Mouse (Mus musculus) heart, adult 9 months (tissue): ENCODE data around the gene Nlgn2.
"Not testable (repeated sequence)": the region's sequence is repeated elsewhere in the genome, so short reads cannot be mapped to it uniquely, and the experiment has no call there.

Experiments used
- DNase-seq, 2 experiments: peaks; one replicate each; pipeline ENCODE4 v3.0.0; 2022; ENCODE audit warnings: low spot score in 2 of 2

Gene Nlgn2

DNA sequence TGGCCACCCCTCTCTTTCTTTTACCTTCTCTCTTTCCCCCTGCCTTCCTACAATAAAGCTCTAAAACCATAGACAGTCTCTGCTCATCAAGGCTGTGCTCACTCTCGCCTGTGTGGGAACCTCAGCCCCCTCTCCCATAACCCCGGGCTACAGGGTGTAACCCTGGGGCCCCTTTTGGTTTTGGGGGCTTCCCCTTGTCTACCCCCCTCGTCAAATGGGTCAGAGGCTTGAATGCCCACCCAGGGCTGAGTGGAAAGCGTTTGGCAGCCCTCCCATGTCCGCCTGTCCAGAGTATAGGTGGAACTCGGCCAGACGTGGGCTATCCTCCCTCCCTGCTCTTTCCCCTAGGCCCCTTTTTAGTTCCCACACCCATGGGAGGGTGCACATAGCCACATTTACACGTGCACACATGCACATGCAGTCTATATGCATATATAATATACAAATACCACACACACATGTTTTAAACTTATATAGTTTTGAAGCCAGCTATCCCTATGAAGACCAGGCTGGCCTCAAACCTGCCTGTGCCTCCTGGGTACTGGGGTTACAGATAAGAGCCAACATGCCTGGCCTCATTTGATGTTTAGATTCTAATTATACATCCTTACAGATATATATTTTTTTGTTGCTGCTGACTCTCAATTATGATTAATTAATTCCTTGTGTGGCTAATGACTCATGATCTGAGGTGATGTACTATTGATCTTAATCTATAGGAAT lies 26.7 kb upstream of the Nlgn2 start:
- no peak for DNase-seq

DNA sequence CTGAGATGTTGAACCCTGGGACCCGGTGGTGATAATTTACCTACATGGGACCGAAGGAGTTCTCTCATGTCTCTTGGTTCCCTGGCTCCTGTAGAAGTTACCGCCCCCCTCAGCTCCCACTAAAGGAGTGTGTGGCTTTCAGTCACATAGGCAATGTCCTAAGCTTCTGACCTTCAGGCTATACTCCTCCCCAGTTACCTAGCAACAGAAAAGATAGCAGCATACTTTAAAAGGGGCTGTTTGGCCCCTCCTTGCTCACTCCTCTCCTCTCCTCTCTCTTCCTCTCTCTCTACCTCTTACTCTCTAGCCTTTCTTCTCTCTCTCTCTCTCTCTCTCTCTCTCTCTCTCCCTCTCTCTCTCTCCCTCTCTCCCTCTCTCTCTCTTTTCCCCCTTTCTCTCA lies 26.1 kb upstream of the Nlgn2 start:
- not testable (repeated sequence) for DNase-seq

DNA sequence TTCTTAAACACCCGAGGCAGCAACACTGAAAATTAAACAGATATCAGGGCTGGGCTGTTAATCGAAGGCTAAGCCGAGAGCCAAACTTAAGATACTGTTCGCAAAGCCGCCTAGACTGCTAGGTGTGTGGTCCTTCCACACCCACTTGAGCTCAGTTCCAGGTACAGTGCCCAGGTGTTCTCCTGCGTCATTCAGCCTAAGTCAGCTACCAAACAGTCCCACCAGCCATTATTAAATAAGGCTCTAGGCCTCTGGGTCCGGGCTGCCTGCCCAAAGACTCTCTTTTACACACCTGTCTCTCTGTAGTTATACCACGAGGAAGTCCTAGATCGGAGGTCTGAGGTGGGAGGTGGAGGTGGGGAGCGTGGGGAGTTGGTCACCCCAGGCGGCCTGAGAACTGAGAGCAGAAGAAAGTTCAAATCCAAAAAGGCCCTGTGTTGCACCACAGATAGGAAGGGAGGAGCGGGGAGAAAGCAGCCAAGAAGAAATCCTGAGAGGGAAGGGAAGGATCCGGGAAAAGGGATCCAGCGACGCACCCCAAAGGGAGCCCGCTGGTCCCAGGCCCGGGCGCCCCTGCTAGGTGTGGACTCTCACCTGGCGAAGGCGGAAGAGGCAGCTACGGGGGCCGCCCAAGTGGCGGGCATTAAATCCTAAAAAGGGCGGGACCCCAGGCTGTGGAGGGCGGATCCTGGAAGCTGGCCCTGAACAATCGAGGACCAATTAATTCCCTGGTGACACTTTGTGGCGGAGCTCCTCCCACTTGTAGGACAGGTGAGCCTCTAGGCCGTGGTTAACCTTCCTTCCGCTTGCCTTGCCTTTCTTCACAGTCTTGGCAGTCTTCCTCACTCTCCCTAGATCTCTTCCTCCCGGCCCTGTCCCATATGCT lies 20.8 kb upstream of the Nlgn2 start, which contains the start of gene Tnk1:
Gene Tnk1 (minus strand): TSS at position 618 of the 886 bp plus-strand sequence.
- no peak for DNase-seq

DNA sequence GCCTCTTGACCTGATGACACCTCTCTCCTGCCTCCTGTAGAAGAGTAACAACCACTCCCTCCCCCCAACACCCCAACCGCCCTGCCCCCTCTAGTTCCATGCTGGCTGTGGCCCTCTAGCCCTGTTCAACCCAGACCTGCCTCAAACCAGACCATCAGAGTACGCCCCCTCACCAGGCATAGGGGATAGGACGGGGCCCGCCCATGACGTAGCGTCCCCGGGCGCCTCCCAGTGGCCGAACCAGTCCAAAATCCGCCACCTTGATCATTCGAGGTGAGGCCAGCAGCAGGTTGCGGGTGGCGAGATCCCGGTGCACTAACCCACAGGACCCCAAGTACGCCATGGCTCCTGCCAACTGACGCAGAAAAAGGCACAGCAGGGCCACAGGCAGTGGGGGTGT lies 17.8 kb upstream of the Nlgn2 start:
- no peak for DNase-seq

DNA sequence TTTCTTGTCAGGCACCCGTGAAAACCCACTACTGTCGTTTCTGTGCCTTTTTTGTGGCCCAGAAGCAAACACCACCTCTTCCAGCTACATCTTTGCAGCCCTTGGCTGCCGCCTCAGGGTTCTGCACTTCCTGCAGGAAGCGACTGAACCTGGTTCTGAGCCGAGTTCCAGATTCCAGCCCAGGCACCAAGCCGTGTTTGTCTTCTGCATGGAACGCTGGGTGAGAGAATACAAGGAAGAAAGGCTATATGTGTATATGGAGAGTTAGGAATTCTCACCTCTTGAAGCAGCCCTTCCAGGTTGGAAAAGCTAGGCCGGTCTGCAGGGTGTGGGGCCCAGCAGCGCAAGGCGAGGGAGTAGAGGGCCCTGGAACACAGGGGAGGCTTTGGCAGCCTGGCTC lies 17.1 kb upstream of the Nlgn2 start:
- DNase-seq: no peak

DNA sequence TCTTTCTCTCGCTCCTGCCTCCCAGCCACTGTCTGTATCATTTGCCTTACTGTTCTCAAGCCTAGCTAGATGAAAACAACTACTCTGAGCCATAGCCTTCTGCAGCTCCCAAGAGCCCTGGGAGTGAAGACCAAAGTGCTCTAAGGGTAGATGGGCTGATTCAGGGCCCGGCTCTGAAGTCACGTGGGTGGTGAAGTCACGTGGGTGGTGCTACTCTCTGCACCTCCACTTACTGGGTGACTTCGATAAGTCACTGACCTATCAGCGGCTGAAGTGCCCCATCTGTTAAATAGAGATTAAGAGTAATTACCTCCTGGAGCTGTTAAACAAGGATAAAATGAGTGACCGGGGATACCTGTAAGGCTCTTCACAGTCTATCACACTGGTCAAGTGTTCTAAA lies 16.4 kb upstream of the Nlgn2 start:
- no peak for DNase-seq

DNA sequence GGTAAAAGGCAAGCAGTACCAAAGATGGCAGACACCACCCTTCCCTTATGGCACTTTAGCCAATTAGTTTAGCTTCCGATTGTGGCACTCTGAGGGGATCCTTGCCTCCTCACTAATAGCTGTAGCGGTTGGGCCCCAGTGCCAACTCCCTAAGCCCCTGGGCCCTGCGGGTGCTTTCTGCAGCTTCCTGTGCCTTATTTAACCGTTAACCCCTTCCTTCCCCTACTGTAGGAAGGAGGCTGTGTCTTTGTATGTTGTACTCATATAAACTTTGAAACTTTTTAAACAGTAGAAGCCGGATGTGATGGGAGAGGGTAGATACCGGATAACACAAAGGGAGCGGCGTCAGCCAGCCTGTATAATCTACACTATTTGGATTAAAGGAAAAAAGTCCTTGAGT lies 13.2 kb upstream of the Nlgn2 start:
- DNase-seq: no peak

DNA sequence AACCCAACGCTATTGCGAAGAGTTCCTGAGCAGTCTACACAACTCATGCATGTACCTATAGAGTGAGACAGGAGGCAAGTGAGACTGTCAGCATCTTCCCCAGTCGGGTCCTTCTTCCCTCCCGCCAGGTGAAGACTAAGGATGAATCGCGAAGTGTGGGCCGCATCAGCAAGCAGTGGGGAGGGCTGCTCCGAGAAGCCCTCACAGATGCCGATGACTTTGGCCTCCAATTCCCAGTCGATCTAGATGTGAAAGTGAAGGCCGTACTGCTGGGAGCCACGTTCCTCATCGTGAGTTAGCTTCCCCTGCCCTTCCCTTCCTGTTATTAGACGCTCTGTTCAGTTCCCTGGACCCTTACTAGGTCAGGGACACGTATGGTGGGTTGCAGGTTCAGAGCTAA lies 12.3 kb upstream of the Nlgn2 start:
- DNase-seq: no peak

DNA sequence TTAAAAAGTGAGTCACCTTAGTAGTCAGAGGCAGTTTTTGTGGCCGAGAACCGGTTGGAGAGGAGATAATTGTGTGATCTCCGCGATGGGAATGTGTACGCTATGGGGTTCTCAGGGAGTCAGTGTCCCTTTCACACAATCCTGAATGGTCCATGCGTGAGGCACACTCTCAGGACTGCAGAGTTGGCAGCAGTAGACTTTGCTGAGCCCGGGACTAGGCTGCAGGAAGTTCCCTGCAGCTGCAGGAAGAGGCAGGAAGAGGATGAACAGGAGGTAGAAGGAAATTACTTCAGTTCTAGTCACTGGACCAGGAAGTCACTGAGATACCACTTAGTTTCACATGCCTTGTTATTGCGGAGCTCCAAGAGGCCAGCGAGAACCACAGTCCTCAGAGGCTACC lies 11.5 kb upstream of the Nlgn2 start:
- DNase-seq: peak; percentile 36 to 70

DNA sequence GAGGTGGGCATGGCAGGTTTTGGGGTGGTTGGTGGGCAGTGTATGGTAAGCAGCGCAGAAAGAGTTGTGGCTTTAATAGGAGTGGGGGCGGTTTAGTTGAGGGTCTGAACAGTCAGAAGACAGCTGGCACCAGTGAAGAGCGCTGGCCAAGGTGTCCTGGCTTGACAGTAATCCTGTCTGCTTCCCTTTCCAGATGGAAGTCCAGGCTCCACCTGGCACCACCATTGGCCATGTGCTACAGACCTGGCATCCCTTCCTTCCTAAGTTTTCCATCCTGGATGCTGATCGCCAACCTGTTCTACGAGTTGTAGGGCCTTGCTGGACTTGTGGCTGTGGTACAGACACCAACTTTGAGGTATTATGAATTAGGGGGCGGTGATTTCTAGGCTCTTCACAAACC lies 10.4 kb upstream of the Nlgn2 start:
- DNase-seq: no peak

DNA sequence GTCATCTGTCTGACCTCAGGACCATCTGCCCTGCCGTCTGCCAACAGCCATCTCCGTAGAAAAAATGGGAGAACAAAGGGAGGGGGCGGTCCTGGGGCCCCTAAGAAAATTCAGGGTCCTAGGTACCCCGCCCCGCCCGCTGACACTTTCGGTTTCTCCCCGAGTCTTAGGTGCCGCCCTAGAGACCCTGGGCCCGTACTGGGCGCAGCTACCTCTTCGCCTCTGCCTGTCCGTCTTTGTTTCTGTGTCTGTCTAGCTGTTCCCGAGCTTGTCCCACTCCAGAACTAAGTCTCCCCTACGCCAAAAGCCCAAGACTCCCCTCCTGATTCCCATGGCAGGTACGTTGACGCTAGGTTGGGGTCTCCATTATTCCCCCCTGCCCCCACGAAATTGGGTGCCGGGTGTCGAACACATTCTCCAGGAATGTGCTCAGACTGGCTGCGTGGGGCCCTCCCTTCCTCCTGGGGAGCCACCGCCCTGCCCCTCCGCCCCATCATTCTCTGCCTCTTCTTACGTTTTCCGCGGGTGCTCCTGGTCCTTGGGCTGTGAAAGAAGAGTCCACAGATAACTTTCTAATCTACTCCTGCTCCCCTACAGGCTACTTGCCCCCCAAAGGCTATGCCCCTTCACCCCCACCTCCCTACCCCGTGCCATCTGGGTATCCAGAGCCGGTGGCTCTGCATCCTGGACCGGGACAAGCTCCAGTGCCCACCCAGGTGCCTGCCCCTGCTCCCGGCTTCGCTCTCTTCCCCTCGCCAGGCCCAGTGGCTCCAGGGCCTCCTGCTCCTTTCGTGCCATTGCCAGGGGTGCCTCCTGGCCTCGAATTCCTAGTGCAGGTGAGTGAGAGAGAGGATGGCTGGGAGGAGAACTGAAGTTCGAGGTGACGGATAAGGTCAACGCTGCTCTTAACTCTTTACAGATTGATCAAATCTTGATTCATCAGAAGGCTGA lies 9.4 kb upstream of the Nlgn2 start:
- peak; percentile 42 to 46 for DNase-seq

DNA sequence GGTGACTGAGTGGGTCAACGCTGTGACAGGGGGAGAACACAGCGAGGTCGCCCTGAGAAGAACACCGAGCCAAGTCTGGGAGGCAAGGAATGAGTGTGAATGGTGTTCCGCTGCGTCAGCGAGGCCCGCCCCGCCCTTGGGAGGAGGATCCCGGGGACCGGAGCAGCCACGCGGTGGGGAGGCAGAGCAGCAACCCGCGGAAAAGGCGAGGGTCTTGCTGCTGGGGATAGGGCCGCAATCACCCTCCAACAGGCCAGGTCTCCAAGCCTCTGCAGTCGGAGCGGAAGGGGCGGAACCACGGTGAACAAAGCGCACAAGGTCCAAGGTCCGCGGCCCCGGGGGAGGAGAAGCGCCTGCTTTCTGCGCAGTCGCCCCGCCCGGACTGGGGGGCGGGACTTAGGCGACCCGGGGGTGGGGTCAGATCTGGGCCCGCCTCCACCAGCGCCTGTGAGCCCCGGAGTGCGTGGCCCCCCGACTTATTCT lies 8.7 kb upstream of the Nlgn2 start, which contains the start of gene Plscr3:
Gene Plscr3 (plus strand): TSS at position 179 of the 483 bp plus-strand sequence.
- DNase-seq: peak; percentile 90 to 93

DNA sequence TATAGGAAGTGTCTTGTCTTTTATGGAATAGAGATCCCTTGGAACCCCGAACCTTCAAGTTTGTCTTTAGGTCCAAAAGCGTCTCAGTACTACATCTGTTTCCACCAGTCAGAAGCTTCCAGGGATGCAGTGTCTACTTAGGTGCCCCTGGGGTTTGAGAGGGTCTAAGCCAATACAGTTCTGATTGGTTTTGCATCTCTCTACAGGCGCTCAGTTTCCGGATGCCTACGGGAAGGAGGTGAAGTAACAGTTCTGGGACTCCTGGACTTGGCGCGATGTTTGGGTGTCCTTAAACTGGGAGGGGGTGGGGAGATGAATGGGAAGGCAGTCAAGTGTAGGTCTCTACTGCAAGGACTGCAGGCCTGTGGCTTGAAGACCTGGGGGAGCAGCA lies 1.1 kb upstream of the Nlgn2 start:
- no peak for DNase-seq

DNA sequence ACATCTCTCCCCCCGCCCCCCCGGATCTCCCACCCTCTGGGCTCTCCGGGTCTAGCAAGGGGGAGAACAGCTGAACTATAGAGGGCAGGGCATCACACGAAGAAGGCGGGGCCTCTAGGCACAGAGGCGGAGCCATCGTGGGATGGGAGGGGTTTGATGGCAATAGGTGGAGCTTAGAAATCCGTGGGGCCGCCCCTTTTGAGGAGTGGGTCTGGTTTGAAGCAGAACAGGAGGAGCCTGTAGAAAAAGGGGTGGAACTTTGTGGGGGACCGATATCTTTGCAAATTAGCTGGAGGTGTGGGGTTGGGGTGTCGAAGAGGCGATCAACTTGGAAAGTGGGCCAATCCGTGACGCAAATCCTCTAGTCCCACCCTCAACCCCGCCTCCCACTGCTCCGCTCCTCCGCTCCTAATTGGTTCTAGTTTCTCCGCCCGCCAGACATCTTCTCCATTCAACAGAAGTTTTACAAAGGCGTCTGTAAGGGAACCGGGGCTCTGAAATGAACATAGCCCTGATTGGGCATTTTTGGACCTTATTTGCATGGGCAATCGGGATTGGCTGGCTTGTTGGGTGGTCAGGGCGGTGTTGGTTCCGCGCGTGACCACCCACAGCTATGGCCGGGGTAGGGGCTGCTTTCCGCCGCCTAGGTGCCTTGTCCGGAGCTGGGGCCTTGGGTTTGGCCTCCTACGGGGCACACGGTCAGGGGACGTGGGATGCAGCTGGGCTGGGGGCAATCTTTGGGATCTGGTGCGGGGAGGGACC lies 549 bp upstream of the Nlgn2 start, which contains the start of gene Tmem256:
Gene Tmem256 (plus strand): TSS at position 563 of the 762 bp plus-strand sequence.
- DNase-seq: peak; percentile 98 to 99

DNA sequence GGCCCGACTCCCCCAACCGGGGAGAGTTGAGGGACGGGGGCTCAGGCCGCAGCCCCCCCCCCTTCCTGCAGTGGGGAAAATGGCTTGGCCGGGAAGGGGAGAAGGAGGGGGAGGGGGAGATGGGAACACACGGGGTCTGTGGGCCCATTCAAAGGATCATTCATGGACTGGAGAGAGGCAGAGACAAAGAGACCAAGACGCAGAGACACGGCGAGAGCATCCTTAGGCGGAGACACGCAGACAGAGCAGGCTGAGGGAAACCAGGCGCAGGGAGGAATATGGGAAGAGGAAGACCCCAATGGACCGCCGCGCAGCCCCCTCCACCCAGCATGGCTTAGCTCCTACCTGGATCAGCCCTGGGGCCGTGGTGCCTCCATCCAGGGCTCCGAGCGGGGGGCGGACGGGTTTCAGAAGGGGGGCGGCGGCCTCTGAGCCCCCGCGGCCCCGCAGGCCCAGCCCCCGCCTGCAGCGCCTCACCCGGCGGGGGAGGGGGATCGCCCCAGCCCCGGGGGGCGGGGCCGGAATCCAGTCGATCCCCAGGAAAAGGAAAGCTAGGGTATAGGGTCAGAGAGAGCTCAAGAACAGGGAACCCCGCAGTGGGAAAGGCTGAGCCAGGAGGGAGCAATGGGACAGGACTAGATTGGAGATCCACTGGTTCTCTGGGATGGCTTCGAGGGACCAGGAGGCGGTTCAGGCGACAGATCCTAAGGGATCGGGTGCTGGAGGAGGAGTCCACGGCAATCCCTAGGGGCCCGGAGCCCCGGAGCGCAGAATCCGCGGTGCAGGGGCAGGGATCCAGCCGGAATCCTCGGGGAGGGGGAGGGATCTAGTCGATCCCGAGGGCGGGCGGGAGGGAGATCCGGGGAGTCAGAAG lies 644 bp downstream of the Nlgn2 start:
- peak; percentile 50 to 64 for DNase-seq

DNA sequence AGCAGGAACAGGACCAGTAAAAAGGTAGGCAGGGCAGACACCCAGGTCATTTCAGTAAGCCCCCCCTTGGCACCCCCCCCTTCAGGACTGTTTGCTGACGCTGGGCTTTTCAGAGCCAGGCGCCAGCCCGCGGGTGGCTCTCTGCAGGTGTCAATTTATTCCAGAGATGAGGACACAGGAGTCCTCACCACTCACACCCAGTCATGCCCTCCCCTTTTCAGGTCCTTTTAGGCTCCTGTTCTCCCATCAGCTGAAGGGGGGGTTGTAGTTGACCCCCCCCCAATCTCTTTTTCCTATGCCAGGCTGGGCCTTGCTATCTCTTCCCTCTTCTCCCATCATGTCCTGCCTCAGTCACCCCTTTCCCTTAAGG lies 1.6 kb downstream of the Nlgn2 start:
- DNase-seq: no peak

DNA sequence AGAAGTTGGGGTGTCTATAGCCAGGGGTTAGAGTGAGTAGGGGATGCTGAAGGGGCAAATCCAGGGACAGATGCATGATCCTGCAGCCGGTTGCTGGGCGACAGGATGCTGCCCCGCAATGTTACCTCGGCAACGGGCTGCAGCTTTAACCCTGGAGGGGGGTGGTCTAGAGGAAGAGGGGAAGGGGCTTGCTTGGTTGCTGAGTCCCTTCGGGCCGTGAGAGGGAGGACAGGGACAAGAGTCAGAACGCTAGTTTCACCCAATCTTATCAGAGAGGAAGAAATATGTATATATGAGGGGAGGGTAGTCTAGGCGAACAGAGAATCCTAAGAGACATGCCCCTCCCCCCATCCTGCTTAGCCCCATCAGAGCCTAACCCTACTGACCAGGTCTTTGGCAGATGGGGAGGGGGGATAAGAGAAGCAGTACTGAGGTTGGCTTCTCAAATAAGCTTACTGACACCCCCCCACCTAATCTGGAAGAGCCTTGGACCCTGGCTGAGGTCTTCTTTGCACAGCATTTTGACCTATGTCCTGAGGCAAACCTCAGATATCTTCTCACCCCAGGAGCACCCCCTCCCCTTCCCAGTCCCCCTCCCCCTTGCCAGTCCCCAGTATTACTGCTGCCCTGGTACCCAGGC lies 2.1 kb downstream of the Nlgn2 start:
- DNase-seq: no peak

DNA sequence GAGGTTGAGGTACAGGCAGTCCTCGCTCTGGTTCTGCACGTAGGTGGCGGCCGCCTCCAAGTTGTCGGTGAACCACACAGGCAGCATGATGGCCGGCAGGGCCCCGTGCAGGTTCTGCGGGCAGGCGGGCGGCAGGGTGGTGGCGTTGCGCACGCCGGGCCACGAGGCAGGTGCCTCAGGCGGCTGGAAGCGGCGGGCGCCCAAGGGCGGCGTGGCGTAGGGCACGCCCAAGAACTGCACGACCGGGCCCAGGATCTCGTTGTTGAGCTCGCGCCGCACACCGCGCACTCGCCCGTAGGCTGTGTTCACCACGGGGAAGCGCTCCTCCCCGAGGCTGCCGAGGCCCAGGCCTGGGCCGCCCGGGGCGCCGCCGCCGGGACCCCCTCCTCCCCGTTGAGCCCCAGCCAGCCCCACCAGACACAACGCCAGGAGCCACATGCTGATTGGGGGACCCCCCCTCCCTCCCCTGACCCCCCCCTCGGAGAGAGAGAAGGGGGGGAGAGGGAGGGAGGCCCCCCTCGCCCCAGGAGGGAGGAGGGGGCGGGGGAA lies 3.5 kb downstream of the Nlgn2 start:
- no peak for DNase-seq

DNA sequence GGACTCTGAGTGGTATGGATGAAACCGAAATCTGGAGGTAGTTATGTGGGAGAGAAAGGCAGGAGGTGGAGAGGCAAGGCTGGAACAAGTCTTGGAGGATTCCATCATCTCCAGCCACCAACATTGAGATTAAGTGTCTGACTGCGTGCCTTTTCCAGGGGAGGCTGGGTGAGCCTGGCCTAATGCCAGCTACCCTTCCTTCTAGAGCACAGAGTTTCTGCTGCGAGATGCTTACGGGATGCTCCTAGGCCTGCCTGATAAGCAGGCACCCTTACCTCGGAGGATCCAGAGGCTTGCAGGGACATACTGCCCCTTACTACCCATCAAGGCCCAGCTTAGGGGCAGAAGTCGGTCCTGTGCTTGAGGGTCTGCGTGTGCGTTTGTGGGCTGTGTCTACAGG lies 4.0 kb downstream of the Nlgn2 start:
- DNase-seq: no peak
